ENCODE assay signal across 9 mouse cellular contexts in genomic region chr4:41731052-41731765, GRCm38 (mm10). TPM values are rescaled to one million over a fixed set of nuclear protein-coding genes. Genes with fewer than 3 reads are reported as not detected.
DNase-seq lines count a peak whose midpoint lies in the region; ATAC-seq and TF ChIP-seq lines count a peak whose summit lies in the region.
"Had no signal": no experiment of that assay in that cellular context is flagged by ENCODE, and none has a peak within 500 bp of the region (broad histone marks: within the 10 kb centered on the region; RNA-seq: fewer than 3 reads in every experiment).

Gene Arid3c (minus strand): TSS chr4:41731142.

- TF ChIP-seq POLR2A in heart, adult 2 months (IDR thresholded peaks at IDR 0.05; ENCODE audit: insufficient read depth, low read depth, low read length), result no peak

- WGBS in heart, adult 2 months, result 2% methylated on average over 47 of the region's 50 CpGs

- H3K27ac ChIP-seq in heart, adult 2 months, result no peak within 1 kb of the TSS

- no peak for DNase-seq in heart, adult 2 months
- DNase-seq in heart, adult 11 months, result no peak
- peak; percentile 54 for DNase-seq in mesoderm, embryonic 11.5 days (ENCODE audit: low read depth, low spot score)
- DNase-seq in thymus, postnatal 25 days, result peak; percentile 61
- no peak for DNase-seq in cerebellum, adult 11-12 months
- no peak for DNase-seq in cerebellum, postnatal 4 days (ENCODE audit: low spot score in 2 of 2)

- no peaks in the 10 kb centered on the region for H3K4me1 ChIP-seq in heart, adult 2 months (ENCODE audit: control insufficient read depth, insufficient read depth, low read length)
- H3K4me1 ChIP-seq in E14TG2a.4 (replicated peaks; ENCODE audit: low read depth, low read length), result peaks cover 21% of the 10 kb centered on the region

- H3K9ac ChIP-seq in heart, adult 2 months (ENCODE audit: low read depth, low read length), result no peak within 1 kb of the TSS

- TF ChIP-seq EP300 in heart, adult 2 months (IDR thresholded peaks at IDR 0.05; ENCODE audit: insufficient read depth, low read depth, low read length), result no peak

- no peaks in the 10 kb centered on the region for H3K9me3 ChIP-seq in E14TG2a.4 (ENCODE audit: low read length)
- H3K9me3 ChIP-seq: G1E had no signal

- peak; percentile 39 to 65 for ATAC-seq in hematopoietic stem cell, adult 5-6 weeks (replicated peaks in 1 of 2; ENCODE audit: insufficient read depth in 1 of 2, low FRiP score in 2 of 2, low TSS enrichment in 1 of 2, low read depth in 1 of 2, poor library complexity in 2 of 2, severe bottlenecking in 2 of 2)

- intact Hi-C loops in heart, adult 2 months (cut with DNase I), result no loop called here

- H3K4me3 ChIP-seq in heart, adult 2 months, result peak within 1 kb of the TSS; percentile 20; the same call in 1 of the 2 replicates
- peak within 1 kb of the TSS; percentile 76 for H3K4me3 ChIP-seq in E14TG2a.4 (replicated peaks; ENCODE audit: low read length)

- no peak for TF ChIP-seq CTCF in heart, adult 2 months (IDR thresholded peaks at IDR 0.05)
- TF ChIP-seq CTCF in E14TG2a.4 (conservative IDR thresholded peaks at IDR 0.05; ENCODE audit: low read length), result no peak

- no peaks in the 10 kb centered on the region for H3K79me2 ChIP-seq in heart, adult 2 months (replicated peaks; ENCODE audit: control insufficient read depth, insufficient read depth, low read length)

- H3K27me3 ChIP-seq in heart, adult 2 months (ENCODE audit: control insufficient read depth, insufficient read depth, low read length), result peaks cover 11% of the 10 kb centered on the region
- H3K27me3 ChIP-seq in E14TG2a.4 (ENCODE audit: insufficient read depth, low read length), result peaks cover 84% of the 10 kb centered on the region

- no peaks in the 10 kb centered on the region for H3K36me3 ChIP-seq in heart, adult 2 months (ENCODE audit: control insufficient read depth, insufficient read depth, low read length)
- H3K36me3 ChIP-seq in E14TG2a.4 (ENCODE audit: insufficient read depth, low read length), result no peaks in the 10 kb centered on the region
- H3K36me3 ChIP-seq: G1E had no signal

RNA-seq across cellular contexts. Expression of gene Arid3c, which starts in this region (rescaled TPM):
- total RNA-seq in heart, adult 2 months (2021), result not detected
- not detected in 2 replicates for polyA plus RNA-seq in heart, adult 2 months (2012; rRNA removed)
- not detected in 2 replicates for total RNA-seq in hematopoietic stem cell, adult 5-6 weeks (2017)
- total RNA-seq: G1E had no signal
- polyA plus RNA-seq: G1E had no signal

Comparison
In these comparisons a context has a peak if more than half of its experiments do, and no peak if none do; other contexts are left out.
1. Peak in ATAC-seq in hematopoietic stem cell, adult 5-6 weeks; RNA of the gene not detected or under 1 TPM.
2. DNase-seq: peak in mesoderm, embryonic 11.5 days (single experiment) and thymus, postnatal 25 days (single experiment); none in heart, adult 2 months (0 of 2), heart, adult 11 months (single experiment), cerebellum, adult 11-12 months (single experiment) and cerebellum, postnatal 4 days (0 of 2).